Mouse (Mus musculus) 3T3-L1 (cell line): ENCODE data around the gene Mtnr1a.

Source experiments
- DNase-seq: peaks from one replicate; pipeline ENCODE4 v3.0.0-alpha.2; 2015; ENCODE audit warnings: low read depth, low spot score

Mtnr1a gene

GRCm38 (mm10) chr8:45109371-45110063, 40.6 kb downstream of the Mtnr1a start:
- no peak for DNase-seq

- DNase-seq = no peak
These were observed 41.3 kb downstream of the Mtnr1a start for GRCm38 (mm10) chr8:45110064-45110812.

DNA sequence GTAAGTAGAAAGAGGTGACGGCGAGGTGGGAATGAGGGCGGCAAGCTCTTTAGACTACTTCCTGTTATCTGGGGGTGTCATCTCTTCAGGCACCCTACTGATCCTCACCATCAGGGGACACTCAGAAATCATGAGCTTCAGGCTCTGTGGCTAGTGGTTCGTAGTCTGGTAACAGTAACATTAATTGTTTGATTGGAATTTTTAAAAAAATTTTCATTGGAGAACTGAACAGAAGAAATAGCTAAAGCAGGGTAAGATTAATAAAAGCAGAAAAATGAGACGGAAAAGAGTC, 41.8 kb downstream of the Mtnr1a start:
- DNase-seq = no peak

GRCm38 (mm10) chr8:45111820-45112219, 42.9 kb downstream of the Mtnr1a start:
- DNase-seq = no peak

GRCm38 (mm10) chr8:45117588-45117987, 48.7 kb downstream of the Mtnr1a start:
- no peak for DNase-seq

DNA sequence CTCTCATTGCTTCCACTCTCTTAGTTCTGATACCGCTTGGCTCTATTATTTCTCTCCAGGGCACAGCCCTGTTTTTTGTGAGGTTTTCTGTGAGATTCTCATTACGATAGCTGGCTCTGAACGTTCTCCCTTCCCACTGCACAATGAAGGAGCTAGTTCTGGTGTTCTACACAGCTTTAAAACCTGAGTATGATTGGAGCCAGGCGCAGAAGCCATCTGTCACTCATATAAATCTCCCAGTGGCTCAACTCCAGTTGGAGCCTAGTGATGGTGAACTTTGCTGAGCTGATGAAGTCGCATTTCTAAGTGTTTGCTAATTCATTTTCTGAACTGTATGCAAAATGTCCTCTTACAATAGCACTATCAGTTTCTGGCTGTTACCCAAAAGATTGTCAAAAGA, 56.7 kb downstream of the Mtnr1a start:
- no peak for DNase-seq
